Comparison of ENCODE assay signal across 24 mouse cellular contexts in genomic region chr14:122340141-122340540, GRCm38 (mm10).
A peak's percentile ranks its signal among the peaks of the same experiment; 100 is the strongest.
DNase-seq lines count a peak whose midpoint lies in the region; ATAC-seq and TF ChIP-seq lines count a peak whose summit lies in the region.
"Had no signal": no experiment of that assay in that cellular context is flagged by ENCODE, and none has a peak within 500 bp of the region (broad histone marks: within the 10 kb centered on the region; RNA-seq: fewer than 3 reads in every experiment).

No protein-coding gene starts in this region.

- no peak overlapping the region for H3K4me3 ChIP-seq in cerebellum, adult 2 months (replicated peaks; ENCODE audit: insufficient read depth, low read depth, low read length)
- no peak overlapping the region for H3K4me3 ChIP-seq in liver, embryonic 12.5 days
- no peak overlapping the region for H3K4me3 ChIP-seq in lung, adult 2 months (replicated peaks; ENCODE audit: extremely low read depth, low read depth, low read length)
- H3K4me3 ChIP-seq: embryonic facial prominence, embryonic 10.5 days; embryonic facial prominence, embryonic 13.5 days; erythroblast, embryonic 14.5 days; forebrain, embryonic 12.5 days; forebrain, embryonic 15.5 days; heart, adult 2 months; heart, embryonic 10.5 days; heart, embryonic 13.5 days; hindbrain, embryonic 12.5 days; hindbrain, embryonic 15.5 days had no signal

- TF ChIP-seq CTCF in cerebellum, adult 2 months (IDR thresholded peaks at IDR 0.05; ENCODE audit: borderline replicate concordance, insufficient read depth, low read depth, low read length), result no peak
- no peak for TF ChIP-seq CTCF in lung, adult 2 months (IDR thresholded peaks at IDR 0.05; ENCODE audit: insufficient read depth, low read length)

- H3K27ac ChIP-seq in cerebellum, adult 2 months (ENCODE audit: insufficient read depth, low read length), result peak overlapping the region; percentile 64
- no peak overlapping the region for H3K27ac ChIP-seq in liver, embryonic 12.5 days
- H3K27ac ChIP-seq: embryonic facial prominence, embryonic 10.5 days; embryonic facial prominence, embryonic 13.5 days; forebrain, embryonic 12.5 days; forebrain, embryonic 15.5 days; heart, adult 2 months; heart, embryonic 10.5 days; heart, embryonic 13.5 days; hindbrain, embryonic 12.5 days; hindbrain, embryonic 15.5 days had no signal

- 52% methylated on average over 5 of the region's 5 CpGs for WGBS in cerebellum, adult 2 months
- 78% methylated on average over 5 of the region's 5 CpGs for WGBS in liver, embryonic 12.5 days (ENCODE audit: insufficient replicate concordance)
- WGBS in lung, adult 2 months, result 86% methylated on average over 5 of the region's 5 CpGs

- H3K36me3 ChIP-seq in liver, embryonic 12.5 days, result no peaks in the 10 kb centered on the region
- H3K36me3 ChIP-seq: embryonic facial prominence, embryonic 10.5 days; embryonic facial prominence, embryonic 13.5 days; forebrain, embryonic 12.5 days; forebrain, embryonic 15.5 days; heart, embryonic 10.5 days; heart, embryonic 13.5 days; hindbrain, embryonic 12.5 days; hindbrain, embryonic 15.5 days had no signal

- H3K9ac ChIP-seq in liver, embryonic 12.5 days, result no peak overlapping the region
- H3K9ac ChIP-seq: embryonic facial prominence, embryonic 13.5 days; forebrain, embryonic 12.5 days; forebrain, embryonic 15.5 days; heart, embryonic 13.5 days; hindbrain, embryonic 12.5 days; hindbrain, embryonic 15.5 days had no signal

- H3K4me1 ChIP-seq in cerebellum, adult 2 months (ENCODE audit: control insufficient read depth, insufficient read depth, low read length), result peaks cover 28% of the 10 kb centered on the region
- H3K4me1 ChIP-seq in liver, embryonic 12.5 days, result no peaks in the 10 kb centered on the region
- H3K4me1 ChIP-seq in lung, adult 2 months (ENCODE audit: control insufficient read depth, insufficient read depth, low read length), result no peaks in the 10 kb centered on the region

- no peaks in the 10 kb centered on the region for H3K27me3 ChIP-seq in cerebellum, adult 2 months (ENCODE audit: control insufficient read depth, insufficient read depth, low read length)
- H3K27me3 ChIP-seq in liver, embryonic 12.5 days (replicated peaks), result no peaks in the 10 kb centered on the region
- H3K27me3 ChIP-seq: embryonic facial prominence, embryonic 13.5 days; forebrain, embryonic 12.5 days; forebrain, embryonic 15.5 days; heart, embryonic 13.5 days; hindbrain, embryonic 12.5 days; hindbrain, embryonic 15.5 days had no signal

- H3K4me2 ChIP-seq in liver, embryonic 12.5 days, result no peak overlapping the region
- H3K4me2 ChIP-seq: embryonic facial prominence, embryonic 13.5 days; forebrain, embryonic 12.5 days; forebrain, embryonic 15.5 days; heart, embryonic 13.5 days; hindbrain, embryonic 12.5 days; hindbrain, embryonic 15.5 days had no signal

- no peaks in the 10 kb centered on the region for H3K9me3 ChIP-seq in liver, embryonic 12.5 days (replicated peaks)
- H3K9me3 ChIP-seq: embryonic facial prominence, embryonic 10.5 days; embryonic facial prominence, embryonic 13.5 days; forebrain, embryonic 12.5 days; forebrain, embryonic 15.5 days; heart, embryonic 10.5 days; heart, embryonic 13.5 days; hindbrain, embryonic 12.5 days; hindbrain, embryonic 15.5 days had no signal

- peak in 1 of 2 experiments; percentile 55 for DNase-seq in cerebellum, adult 2 months
- no peak for DNase-seq in cerebellum, postnatal 4 days (ENCODE audit: low spot score in 2 of 2)
- DNase-seq in cerebellum, adult 9-10 months, result peak; percentile 72
- peak; percentile 43 to 60 for DNase-seq in cerebellum, postnatal 14 days
- no peak for DNase-seq in lung, adult 2 months
- no peak for DNase-seq in heart, postnatal 14 days
- DNase-seq: adrenal gland, adult 2 months; adrenal gland, postnatal 25 days; gastrocnemius, postnatal 10 days; gastrocnemius, postnatal 36 days; heart, adult 2 months; kidney, adult 2 months had no signal

- no peak for TF ChIP-seq POLR2A in cerebellum, adult 2 months (IDR thresholded peaks at IDR 0.05; ENCODE audit: borderline replicate concordance, insufficient read depth, low read length)
- no peak for TF ChIP-seq POLR2A in lung, adult 2 months (IDR thresholded peaks at IDR 0.05; ENCODE audit: borderline replicate concordance, extremely low read depth, low read depth, low read length)

- no peak for ATAC-seq in liver, embryonic 12.5 days
- ATAC-seq: CD4-positive, CD25-positive, alpha-beta regulatory T cell, adult 4 months; forebrain, embryonic 15.5 days; intestine, postnatal 0 days had no signal

- intact Hi-C loops in heart, postnatal 14 days (cut with DNase I), result no loop called here

Comparison
In these comparisons a context has a peak if more than half of its experiments do, and no peak if none do; other contexts are left out.
1. DNase-seq: peak in cerebellum, adult 9-10 months (single experiment) and cerebellum, postnatal 14 days (2 of 2); none in cerebellum, postnatal 4 days (0 of 2), lung, adult 2 months (single experiment) and heart, postnatal 14 days (0 of 2).